Mouse (Mus musculus): Measurements from ENCODE around the gene Pip5k1b. TPM values are rescaled to one million over a fixed set of nuclear protein-coding genes. Genes with fewer than 3 reads are reported as not detected.

Pip5k1b gene
- total RNA-seq, 2 experiments from 2014 or later = 68.7 to 78.5 TPM

- DNase-seq = no peak
Observed at GRCm38 (mm10) chr19:24330366-24330765, 225.3 kb downstream of the Pip5k1b start.

DNA sequence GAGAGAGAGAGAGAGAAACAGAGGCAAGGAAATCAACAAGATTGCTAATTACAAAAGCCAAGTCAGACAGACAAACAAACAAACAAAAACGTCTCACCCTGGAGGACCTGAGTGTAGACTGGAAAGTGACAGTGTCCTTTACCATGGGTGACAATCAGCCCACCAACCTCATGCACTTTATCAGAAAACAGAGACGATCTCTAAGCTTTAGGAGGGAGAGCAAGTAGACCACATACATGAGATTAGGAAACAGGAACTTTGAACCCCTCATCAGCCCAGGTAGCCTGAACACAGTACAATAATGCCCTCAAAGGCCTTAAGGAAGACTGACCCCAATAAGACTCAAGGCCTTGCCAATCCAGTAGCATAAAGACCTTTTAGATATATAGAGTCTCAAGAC lies 227.8 kb downstream of the Pip5k1b start:
- no peak for DNase-seq

DNA sequence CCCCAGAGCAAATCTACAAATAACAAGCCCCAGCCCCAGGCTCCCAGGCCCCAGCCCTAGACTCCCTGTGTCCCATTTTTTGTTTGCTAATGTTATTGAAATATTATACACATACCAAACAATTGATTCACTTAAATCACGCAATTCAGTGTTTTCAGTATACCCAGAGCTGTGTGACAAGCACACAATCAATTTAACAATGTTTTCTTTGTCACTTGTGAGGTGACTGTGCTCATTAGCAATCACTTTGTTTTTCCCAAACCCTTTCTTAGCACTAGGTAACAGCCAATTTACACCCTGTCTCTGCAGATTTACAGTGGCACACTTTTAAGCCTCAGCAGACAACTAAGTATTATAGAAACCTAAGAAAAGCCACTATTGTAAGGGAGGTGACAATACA lies 228.7 kb downstream of the Pip5k1b start:
- DNase-seq = no peak

DNA sequence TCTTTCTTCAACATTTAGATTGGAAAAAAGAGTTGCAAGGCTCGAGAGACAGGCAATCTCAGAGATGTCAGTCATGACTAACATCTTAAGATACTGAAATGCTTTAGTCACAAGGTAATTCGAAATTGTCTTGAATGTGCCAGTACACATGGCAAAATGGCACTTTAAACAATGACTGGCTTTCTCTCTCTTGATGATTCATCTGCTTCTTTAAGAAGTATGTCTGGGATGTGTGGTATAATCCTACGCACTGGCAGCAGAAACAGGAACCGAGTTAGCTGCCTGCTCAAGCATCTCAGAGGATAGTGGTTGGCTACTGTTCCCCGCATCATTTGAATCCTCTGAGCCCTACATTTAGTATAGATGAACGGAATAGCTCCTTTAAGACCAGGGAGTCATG lies 230.0 kb downstream of the Pip5k1b start:
- DNase-seq = no peak

GRCm38 (mm10) chr19:24323841-24324613 lies 231.6 kb downstream of the Pip5k1b start:
- no peak for DNase-seq

DNA sequence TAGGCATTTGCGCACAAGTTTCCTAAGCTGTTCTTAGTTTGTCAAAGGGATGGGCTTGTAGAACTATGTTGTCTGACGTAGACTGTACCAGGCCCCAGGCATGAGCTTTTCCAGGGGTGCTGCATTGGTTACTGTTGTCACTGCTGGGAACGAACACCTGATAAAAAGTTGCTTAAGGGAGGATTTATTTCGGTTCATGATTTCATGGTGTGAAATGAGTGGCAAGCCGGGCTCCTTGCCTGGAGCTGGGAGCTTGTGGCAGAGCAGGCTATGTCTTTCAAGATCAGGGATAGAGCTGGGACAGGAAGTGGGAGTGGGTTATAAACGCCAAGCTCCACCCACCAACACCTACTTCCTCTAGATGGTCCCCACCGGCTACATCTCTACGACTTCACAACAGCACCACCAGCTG lies 233.8 kb downstream of the Pip5k1b start:
- DNase-seq = no peak

- DNase-seq = no peak
Observed at GRCm38 (mm10) chr19:24321211-24321899, 234.3 kb downstream of the Pip5k1b start.

- DNase-seq = no peak
Observed at GRCm38 (mm10) chr19:24318172-24318571, 237.5 kb downstream of the Pip5k1b start.

DNA sequence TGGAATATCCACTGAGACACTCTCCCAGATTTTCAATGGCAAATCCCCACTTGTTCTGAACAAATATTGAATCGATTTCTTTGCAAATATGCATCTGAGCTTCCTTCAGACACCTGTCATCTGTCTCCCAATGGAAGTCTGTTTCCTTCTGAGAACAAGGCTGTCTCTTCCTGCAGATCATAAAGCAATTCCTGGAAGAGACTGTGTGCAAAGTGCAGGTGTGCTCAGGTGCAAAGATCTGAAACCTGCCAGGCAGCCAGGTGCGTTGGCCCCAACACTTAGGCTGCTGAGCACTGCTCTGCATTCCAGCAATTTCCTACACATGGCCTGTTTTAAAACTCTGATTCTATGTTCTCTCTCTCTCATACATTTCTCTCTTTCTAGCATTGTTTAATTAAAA lies 237.9 kb downstream of the Pip5k1b start:
- DNase-seq = no peak

DNA sequence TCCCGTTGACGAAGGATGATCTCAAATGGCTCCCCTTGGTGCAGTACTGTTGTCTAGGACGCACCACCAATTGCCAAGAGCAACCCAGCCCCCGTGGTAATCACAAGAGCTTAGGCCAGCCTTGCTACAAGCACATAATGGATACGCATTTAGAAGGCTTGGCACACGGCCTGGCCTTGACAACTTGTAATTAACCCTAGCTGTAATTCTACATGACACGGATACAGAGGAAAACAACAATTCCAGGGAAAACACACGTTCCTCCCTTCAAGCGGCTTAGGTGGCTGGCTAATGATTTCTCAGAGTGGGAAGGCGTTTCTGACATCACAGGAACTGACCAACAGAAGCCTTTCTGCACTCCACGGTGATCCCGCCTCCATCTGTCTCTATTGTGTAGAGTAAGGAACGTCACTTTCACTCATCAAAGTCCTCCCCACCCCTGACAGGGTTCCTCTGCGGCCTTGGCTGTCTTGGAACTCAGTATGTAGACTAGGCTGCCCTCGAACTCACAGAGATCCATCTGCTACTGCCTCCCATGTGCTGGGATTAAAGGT lies 238.6 kb downstream of the Pip5k1b start:
- DNase-seq = no peak

- DNase-seq = no peak
Observed at GRCm38 (mm10) chr19:24316060-24316725, 239.5 kb downstream of the Pip5k1b start.

- DNase-seq = no peak
Observed at GRCm38 (mm10) chr19:24315234-24315633, 240.4 kb downstream of the Pip5k1b start.

- DNase-seq = no peak
Observed at GRCm38 (mm10) chr19:24314676-24315075, 241.0 kb downstream of the Pip5k1b start.

DNA sequence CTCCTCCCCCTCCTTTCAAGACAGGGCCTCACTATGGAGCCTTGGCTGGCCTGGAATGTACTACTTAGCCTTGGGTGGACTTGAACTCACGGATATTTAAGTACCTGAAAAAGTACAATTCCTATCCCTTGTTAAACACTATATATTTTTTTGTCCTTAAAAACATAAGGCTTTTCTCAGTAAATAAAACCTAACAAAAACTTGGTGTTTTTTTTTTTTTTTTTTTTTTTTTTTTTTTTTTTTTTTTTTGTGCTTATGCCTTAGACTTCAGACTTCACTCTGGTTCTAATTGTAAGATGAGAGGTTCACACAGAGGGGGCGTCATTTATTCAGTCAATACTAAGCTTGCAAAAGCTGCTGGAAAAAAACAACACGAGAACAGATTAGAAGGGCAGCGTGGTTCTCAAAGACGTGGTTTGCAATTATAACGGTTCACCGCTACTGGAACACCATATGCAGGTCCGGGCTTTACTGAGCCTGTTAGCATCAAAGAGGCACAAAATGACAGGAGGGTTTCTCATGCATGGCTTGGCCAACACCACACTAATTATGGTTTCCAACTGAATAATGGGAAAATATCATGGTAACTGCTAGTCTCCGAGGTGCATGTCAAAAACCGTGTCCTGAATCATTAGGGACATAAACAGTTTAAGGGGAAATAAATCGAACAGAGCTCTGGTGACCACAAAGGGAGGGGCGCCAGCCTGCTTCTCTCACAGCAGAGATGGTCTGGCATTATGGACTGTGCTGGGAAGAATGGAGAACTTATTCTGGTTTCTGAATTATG lies 242.9 kb downstream of the Pip5k1b start:
- DNase-seq = no peak

DNA sequence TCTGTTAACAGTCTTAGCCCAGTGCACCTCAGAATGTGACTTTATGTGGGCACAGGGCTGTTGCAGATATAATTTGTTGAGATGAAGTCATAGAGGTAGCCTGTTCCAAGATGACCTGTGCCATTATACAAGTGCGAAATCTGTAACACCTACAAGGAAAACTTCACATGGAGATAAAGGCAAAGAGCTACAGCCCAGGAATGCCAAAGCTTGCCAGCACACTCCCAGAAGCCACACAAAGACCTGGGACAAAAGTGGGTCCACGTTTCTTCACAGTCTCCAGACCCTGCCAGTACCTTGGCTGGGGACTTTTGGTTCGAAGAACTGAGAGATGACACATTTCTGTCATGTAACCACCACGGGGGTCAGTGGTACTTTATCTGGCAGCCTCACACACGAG lies 243.6 kb downstream of the Pip5k1b start:
- no peak for DNase-seq

DNA sequence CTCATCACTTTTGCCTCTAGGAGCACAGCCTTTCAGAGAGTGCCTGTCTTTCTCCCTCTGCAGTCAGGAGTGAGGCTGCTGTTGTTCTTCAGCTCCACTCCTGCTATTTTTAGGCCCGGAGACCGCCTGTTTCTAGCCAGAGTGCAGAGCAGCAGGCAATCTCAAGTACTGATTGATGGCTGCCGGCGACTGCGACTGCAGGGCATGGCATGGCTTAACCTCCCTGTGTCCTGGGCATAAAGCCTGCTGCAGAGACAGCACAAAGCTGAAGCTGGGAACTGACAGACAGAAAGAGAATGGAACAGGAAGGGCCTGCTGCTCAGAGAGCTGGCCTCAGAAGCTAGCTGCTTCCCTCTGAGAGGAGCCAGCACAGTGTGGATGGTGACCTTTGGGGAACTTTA lies 247.4 kb downstream of the Pip5k1b start:
- DNase-seq = peak; percentile 40 to 45

GRCm38 (mm10) chr19:24307271-24308221 lies 248.1 kb downstream of the Pip5k1b start:
- DNase-seq = no peak

DNA sequence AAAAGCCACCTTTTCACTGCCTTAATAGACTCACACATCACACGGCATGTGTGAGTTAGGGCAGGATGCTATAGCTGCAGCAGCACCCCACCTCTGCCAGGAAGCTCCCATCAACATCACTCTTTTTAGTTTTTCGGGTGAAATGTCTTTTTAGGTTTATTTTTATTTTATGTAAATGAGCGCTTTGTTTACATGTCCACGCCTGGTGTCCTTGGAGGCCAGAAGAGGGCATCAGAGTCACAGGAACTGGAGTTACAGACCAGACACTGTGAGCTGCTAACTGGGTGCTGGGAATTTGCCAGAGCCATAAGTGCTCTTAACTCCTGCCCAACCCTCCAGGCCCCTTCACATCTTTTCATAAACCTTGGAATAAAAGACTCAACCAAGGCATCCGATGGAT lies 249.3 kb downstream of the Pip5k1b start:
- no peak for DNase-seq

- peak; percentile 50 to 67 for DNase-seq
Observed at GRCm38 (mm10) chr19:24302198-24302597, 253.5 kb downstream of the Pip5k1b start.

DNA sequence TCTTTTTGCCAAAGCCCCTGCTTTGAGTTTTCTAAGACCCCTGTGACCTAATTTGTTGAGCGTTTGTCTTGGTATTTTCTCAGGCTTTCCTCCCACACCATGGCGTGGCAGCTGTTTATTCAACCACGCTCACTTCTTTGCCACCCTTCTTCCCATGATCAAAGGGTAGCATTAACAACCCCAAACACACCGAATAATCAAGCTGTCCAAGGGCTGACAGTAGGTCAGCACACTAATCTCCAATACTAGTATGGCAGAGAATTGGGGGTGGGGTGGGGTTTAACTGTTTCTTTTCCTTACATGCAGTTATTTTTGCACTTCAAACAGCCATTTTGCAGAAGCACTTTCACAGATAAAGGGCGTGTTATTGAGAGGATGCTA lies 253.9 kb downstream of the Pip5k1b start:
- no peak for DNase-seq

All from layer of hippocampus, postnatal 36 days (tissue).